Mouse (Mus musculus) testis, postnatal 10 days (tissue): Measurements from ENCODE around the gene Hip1.
"Not testable (repeated sequence)": the region's sequence is repeated elsewhere in the genome, so short reads cannot be mapped to it uniquely, and the experiment has no call there.

Source experiments
- DNase-seq: peaks from one replicate; pipeline ENCODE4 v3.0.0; 2021; ENCODE audit warnings: low spot score

The Hip1 gene

GRCm38 (mm10) chr5:135369196-135369595 lies 175.7 kb downstream of the Hip1 start:
- DNase-seq = not testable (repeated sequence)

- no peak for DNase-seq
Observed at GRCm38 (mm10) chr5:135368312-135368711, 176.6 kb downstream of the Hip1 start.

- DNase-seq = no peak
Observed at GRCm38 (mm10) chr5:135367841-135368240, 177.1 kb downstream of the Hip1 start.

GRCm38 (mm10) chr5:135363540-135363939 lies 181.4 kb downstream of the Hip1 start:
- peak; percentile 72 for DNase-seq

- DNase-seq = no peak
Observed at GRCm38 (mm10) chr5:135362572-135362971, 182.3 kb downstream of the Hip1 start.

- DNase-seq = no peak
Observed at GRCm38 (mm10) chr5:135359772-135360171, 185.1 kb downstream of the Hip1 start.

GRCm38 (mm10) chr5:135357556-135357955 lies 187.4 kb downstream of the Hip1 start:
- peak; percentile 78 for DNase-seq
